Mouse (Mus musculus) thymus, adult 2 months (tissue): ENCODE results near the gene Slc25a13.

Source experiments
- CTCF ChIP-seq: fragments of 200-500 bp; IDR thresholded peaks from 2 replicates; pipeline ENCODE4 v1.5.1; 2012; ENCODE audit warnings: mild to moderate bottlenecking, control low read depth, low read length, moderate library complexity, borderline replicate concordance; ENCODE audit not compliant: control insufficient read depth, poor library complexity, insufficient read depth; ENCODE audit errors: extremely low read depth
- POLR2A ChIP-seq: fragments of 200-500 bp; IDR thresholded peaks from 2 replicates; pipeline ENCODE4 v1.6.1; 2012; ENCODE audit warnings: mild to moderate bottlenecking, low read length, control low read depth, moderate library complexity; ENCODE audit not compliant: control insufficient read depth, poor library complexity, insufficient read depth; ENCODE audit errors: extremely low read depth

DNA sequence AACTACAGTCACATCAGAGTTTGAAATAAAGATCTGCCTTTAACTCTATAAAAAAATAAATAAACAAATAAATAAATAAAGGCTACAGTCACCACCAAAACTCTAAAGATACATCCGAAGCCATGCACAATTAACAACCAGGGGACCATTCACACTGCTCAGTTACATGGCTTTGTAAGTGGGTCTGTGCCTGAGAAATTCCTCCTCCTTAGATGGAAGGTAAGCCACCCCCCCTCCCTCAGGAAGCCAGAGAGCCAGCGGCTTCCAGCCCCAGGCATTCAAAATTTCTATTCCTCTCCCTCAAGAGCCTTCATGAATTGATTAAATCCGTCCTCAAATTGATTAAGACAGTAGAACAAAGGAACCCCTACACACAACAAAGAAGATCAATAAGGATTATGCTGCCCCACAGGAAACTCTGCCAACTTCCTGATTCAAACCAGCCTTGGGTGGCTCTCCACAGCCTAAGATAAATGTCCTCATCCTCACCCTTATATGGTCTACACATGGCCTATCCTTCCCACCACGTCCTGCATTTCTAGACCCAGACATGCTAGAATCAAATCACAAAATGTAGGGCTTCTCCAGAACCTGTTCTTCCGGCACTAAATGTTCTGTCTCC lies 41.5 kb downstream of the Slc25a13 start:
- TF ChIP-seq CTCF (no peak), POLR2A (no peak)
